Mouse (Mus musculus): Measurements from ENCODE around the gene Krtap5-3. TPM values are rescaled to one million over a fixed set of nuclear protein-coding genes. Genes with fewer than 3 reads are reported as not detected.
"Not testable (repeated sequence)": the region's sequence is repeated elsewhere in the genome, so short reads cannot be mapped to it uniquely, and the experiment has no call there.

The Krtap5-3 gene
- polyA plus RNA-seq, 1 experiment from 2014 or later: not detected

DNA sequence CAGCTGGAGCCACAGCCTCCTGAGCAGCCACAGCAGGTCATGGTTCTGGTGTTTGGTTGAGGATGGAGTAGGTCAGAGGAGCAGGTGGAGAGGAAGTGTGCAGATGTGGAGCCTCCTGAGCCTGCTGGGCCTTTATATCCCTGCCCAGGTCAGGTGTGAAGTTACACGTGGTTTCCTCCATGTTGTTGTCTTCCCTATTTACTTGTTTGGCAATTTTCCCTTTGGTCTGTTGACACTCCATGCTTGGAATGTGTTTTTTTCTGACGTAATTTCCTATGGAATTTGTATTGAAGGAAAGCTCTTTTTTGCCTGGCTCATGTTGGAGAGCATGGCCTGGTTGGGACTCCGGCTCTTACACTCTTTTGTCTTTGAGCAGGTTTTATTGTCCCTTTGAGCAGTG is 28.7 kb downstream of the Krtap5-3 start, which contains the start of gene Krtap5-5:
Gene Krtap5-5 (minus strand): TSS at position 101 of the 400 bp plus-strand sequence.
- H3K9me3 ChIP-seq (replicated peaks; ENCODE audit: control insufficient read depth, low read length, poor library complexity, severe bottlenecking); H3K27ac ChIP-seq (ENCODE audit: low read length); ATAC-seq; H3K9ac ChIP-seq (ENCODE audit: low read depth, low read length); H3K4me2 ChIP-seq (ENCODE audit: low read length); H3K36me3 ChIP-seq (ENCODE audit: control insufficient read depth, insufficient read depth, low read length); H3K4me3 ChIP-seq (ENCODE audit: low read depth, low read length); H3K27me3 ChIP-seq (ENCODE audit: control insufficient read depth, insufficient read depth, low read depth, low read length); H3K4me1 ChIP-seq (ENCODE audit: control insufficient read depth, insufficient read depth, low read length): not testable (repeated sequence)
- 59% methylated on average over 3 of the region's 3 CpGs for WGBS

DNA sequence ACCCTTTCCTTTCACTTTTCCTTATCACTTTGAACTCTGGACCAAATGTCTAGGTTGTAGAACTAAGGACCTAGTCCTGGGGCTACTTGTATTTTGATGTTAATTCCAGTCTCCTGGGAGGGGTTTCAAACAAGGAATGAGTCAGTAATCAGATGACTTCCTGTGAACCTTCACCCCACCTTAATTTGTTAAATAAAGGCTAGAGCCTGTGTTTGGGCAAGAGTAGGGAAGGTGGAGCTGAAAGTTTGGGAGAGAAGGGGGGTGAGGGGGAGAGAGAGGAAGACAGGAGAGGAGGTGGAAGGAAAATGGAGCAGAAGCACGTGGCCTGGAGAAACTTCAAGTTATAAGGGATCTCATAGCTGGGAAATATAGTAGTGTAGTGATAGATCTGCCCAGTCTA is 30.4 kb downstream of the Krtap5-3 start:
- Histone ChIP-seq H3K27me3 (ENCODE audit: control insufficient read depth, insufficient read depth, low read depth, low read length) (no peaks in the 10 kb centered on the region), H3K4me1 (ENCODE audit: control insufficient read depth, insufficient read depth, low read length) (no peaks in the 10 kb centered on the region), H3K27ac (ENCODE audit: low read length) (no peak overlapping the region), H3K36me3 (ENCODE audit: control insufficient read depth, insufficient read depth, low read length) (no peaks in the 10 kb centered on the region), H3K4me2 (ENCODE audit: low read length) (no peak overlapping the region), H3K9ac (ENCODE audit: low read depth, low read length) (no peak overlapping the region), H3K4me3 (ENCODE audit: low read depth, low read length) (no peak overlapping the region), H3K9me3 (replicated peaks; ENCODE audit: control insufficient read depth, low read length, poor library complexity, severe bottlenecking) (peaks cover 3% of the 10 kb centered on the region; the same call in 1 of the 2 replicates)
- no peak for ATAC-seq
- WGBS: 30% methylated on average over 1 of the region's 1 CpGs

DNA sequence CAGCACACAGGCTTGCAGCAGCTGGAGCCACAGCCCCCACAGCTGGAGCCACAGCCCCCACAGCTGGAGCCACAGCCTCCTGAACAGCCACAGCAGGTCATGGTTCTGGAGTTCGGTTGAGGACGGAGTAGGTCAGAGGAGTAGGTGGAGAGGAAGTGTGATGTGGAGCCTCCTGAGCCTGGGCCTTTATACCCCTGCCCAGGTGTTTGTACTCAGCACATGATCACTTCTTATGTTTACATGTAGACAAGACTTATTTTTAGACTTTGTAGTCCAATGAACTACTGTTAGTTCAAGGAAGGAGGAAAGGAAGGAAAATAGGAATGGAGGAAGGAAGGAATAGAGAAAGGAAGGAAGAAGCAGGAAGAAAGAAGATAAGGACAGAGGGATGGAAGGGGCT is 39.8 kb downstream of the Krtap5-3 start, which contains the start of gene Gm40460:
Gene Gm40460 (minus strand): TSS at position 101 of the 400 bp plus-strand sequence.
- no peak within 1 kb of the TSS for H3K27ac ChIP-seq (ENCODE audit: low read length)
- no peak for ATAC-seq
- no peaks in the 10 kb centered on the region for H3K9me3 ChIP-seq (replicated peaks; ENCODE audit: control insufficient read depth, low read length, poor library complexity, severe bottlenecking)
- WGBS: 66% methylated on average over 2 of the region's 2 CpGs
- no peaks in the 10 kb centered on the region for H3K4me1 ChIP-seq (ENCODE audit: control insufficient read depth, insufficient read depth, low read length)
- H3K9ac ChIP-seq (ENCODE audit: low read depth, low read length): no peak within 1 kb of the TSS
- no peak within 1 kb of the TSS for H3K4me3 ChIP-seq (ENCODE audit: low read depth, low read length)
- H3K36me3 ChIP-seq (ENCODE audit: control insufficient read depth, insufficient read depth, low read length): no peaks in the 10 kb centered on the region
- no peak within 1 kb of the TSS for H3K4me2 ChIP-seq (ENCODE audit: low read length)
- no peaks in the 10 kb centered on the region for H3K27me3 ChIP-seq (ENCODE audit: control insufficient read depth, insufficient read depth, low read depth, low read length)

DNA sequence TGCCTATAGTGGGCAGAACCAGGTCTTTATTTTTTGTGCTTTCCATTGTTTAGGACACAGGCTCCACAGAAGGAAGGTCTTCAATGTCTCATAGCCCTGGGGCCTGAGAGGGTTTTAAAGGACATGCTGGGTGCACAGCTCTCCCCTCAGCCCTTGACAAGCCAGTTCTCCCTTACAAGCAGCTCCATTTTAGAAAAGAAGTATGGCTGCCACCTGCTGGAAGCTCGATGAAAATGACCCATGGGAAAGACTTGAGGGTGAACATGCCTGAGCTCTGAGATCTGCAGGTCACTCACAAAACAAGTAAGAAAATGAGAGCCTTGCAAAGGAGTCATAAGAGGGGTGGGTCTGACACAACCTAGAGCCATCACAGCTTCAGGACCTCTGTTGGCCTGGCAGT is 48.7 kb downstream of the Krtap5-3 start:
- WGBS: 0% methylated on average over 1 of the region's 1 CpGs
- no peaks in the 10 kb centered on the region for H3K36me3 ChIP-seq (ENCODE audit: control insufficient read depth, insufficient read depth, low read length)
- H3K4me2 ChIP-seq (ENCODE audit: low read length): no peak overlapping the region
- no peak overlapping the region for H3K9ac ChIP-seq (ENCODE audit: low read depth, low read length)
- no peak for ATAC-seq
- no peak overlapping the region for H3K4me3 ChIP-seq (ENCODE audit: low read depth, low read length)
- no peaks in the 10 kb centered on the region for H3K9me3 ChIP-seq (replicated peaks; ENCODE audit: control insufficient read depth, low read length, poor library complexity, severe bottlenecking)
- H3K27me3 ChIP-seq (ENCODE audit: control insufficient read depth, insufficient read depth, low read depth, low read length): no peaks in the 10 kb centered on the region; the same call in 1 of the 2 replicates
- H3K27ac ChIP-seq (ENCODE audit: low read length): no peak overlapping the region
- no peaks in the 10 kb centered on the region for H3K4me1 ChIP-seq (ENCODE audit: control insufficient read depth, insufficient read depth, low read length)

Other genes with a start within 250 kb of the Krtap5-3 start
- gene Mob2, start 140.3 kb upstream of the Krtap5-3 start, polyA plus RNA-seq (2015; fragmentation: Nextera tagmentation; extraction: Ambion mirVana): 47.5 and 50.3 TPM in 2 replicates
- gene Dusp8, start 105.5 kb upstream of the Krtap5-3 start, polyA plus RNA-seq (2015; fragmentation: Nextera tagmentation; extraction: Ambion mirVana): 113 and 128 TPM in 2 replicates
- 0.30 TPM in 1 of 2 replicates, not detected in the other for gene Gm45618, start 80.6 kb upstream of the Krtap5-3 start, polyA plus RNA-seq (2015; fragmentation: Nextera tagmentation; extraction: Ambion mirVana)
- not detected in 2 replicates for gene Gm39115, start 65.3 kb upstream of the Krtap5-3 start, polyA plus RNA-seq (2015; fragmentation: Nextera tagmentation; extraction: Ambion mirVana)
- not detected in 2 replicates for gene Gm45337, start 56.8 kb upstream of the Krtap5-3 start, polyA plus RNA-seq (2015; fragmentation: Nextera tagmentation; extraction: Ambion mirVana)
- not detected in 2 replicates for gene Gm29735, start 44.3 kb upstream of the Krtap5-3 start, polyA plus RNA-seq (2015; fragmentation: Nextera tagmentation; extraction: Ambion mirVana)
- not detected in 2 replicates for gene Gm4553, start 35.6 kb upstream of the Krtap5-3 start, polyA plus RNA-seq (2015; fragmentation: Nextera tagmentation; extraction: Ambion mirVana)
- not detected in 2 replicates for gene Krtap5-2, start 25.4 kb upstream of the Krtap5-3 start, polyA plus RNA-seq (2015; fragmentation: Nextera tagmentation; extraction: Ambion mirVana)
- gene Gm10153, start 11.0 kb upstream of the Krtap5-3 start, polyA plus RNA-seq (2015; fragmentation: Nextera tagmentation; extraction: Ambion mirVana): not detected in 2 replicates
- not detected in 2 replicates for gene Gm7579, start 10.5 kb downstream of the Krtap5-3 start, polyA plus RNA-seq (2015; fragmentation: Nextera tagmentation; extraction: Ambion mirVana)
- gene Krtap5-5, start 28.6 kb downstream of the Krtap5-3 start, polyA plus RNA-seq (2015; fragmentation: Nextera tagmentation; extraction: Ambion mirVana): not detected in 2 replicates
- gene Gm40460, start 39.7 kb downstream of the Krtap5-3 start, polyA plus RNA-seq (2015; fragmentation: Nextera tagmentation; extraction: Ambion mirVana): not detected in 2 replicates
- gene Gm2431, start 57.0 kb downstream of the Krtap5-3 start, polyA plus RNA-seq (2015; fragmentation: Nextera tagmentation; extraction: Ambion mirVana): not detected in 2 replicates
- gene Gm4559, start 73.0 kb downstream of the Krtap5-3 start, polyA plus RNA-seq (2015; fragmentation: Nextera tagmentation; extraction: Ambion mirVana): not detected in 2 replicates
- gene Krtap5-1, start 95.8 kb downstream of the Krtap5-3 start, polyA plus RNA-seq (2015; fragmentation: Nextera tagmentation; extraction: Ambion mirVana): not detected in 2 replicates
- gene Krtap5-4, start 102.2 kb downstream of the Krtap5-3 start, polyA plus RNA-seq (2015; fragmentation: Nextera tagmentation; extraction: Ambion mirVana): not detected in 2 replicates
- gene Ifitm10, start 172.4 kb downstream of the Krtap5-3 start, polyA plus RNA-seq (2015; fragmentation: Nextera tagmentation; extraction: Ambion mirVana): 11.3 and 14.1 TPM in 2 replicates
- gene Gm49369, start 181.3 kb downstream of the Krtap5-3 start, polyA plus RNA-seq (2015; fragmentation: Nextera tagmentation; extraction: Ambion mirVana): 2.5 and 3.4 TPM in 2 replicates
- gene Ctsd, start 186.7 kb downstream of the Krtap5-3 start, polyA plus RNA-seq (2015; fragmentation: Nextera tagmentation; extraction: Ambion mirVana): 243 and 289 TPM in 2 replicates
- gene Syt8, start 233.5 kb downstream of the Krtap5-3 start, polyA plus RNA-seq (2015; fragmentation: Nextera tagmentation; extraction: Ambion mirVana): not detected in 2 replicates
- gene Tnni2, start 240.4 kb downstream of the Krtap5-3 start, polyA plus RNA-seq (2015; fragmentation: Nextera tagmentation; extraction: Ambion mirVana): 0.51 and 0.78 TPM in 2 replicates